In genomic region chr19:4296611-4297010, GRCm38 (mm10) we compare ENCODE assay signal across 15 mouse cellular contexts. TPM values are rescaled to one million over a fixed set of nuclear protein-coding genes. Genes with fewer than 3 reads are reported as not detected.
A peak's percentile ranks its signal among the peaks of the same experiment; 100 is the strongest.
DNase-seq lines count a peak whose midpoint lies in the region; ATAC-seq and TF ChIP-seq lines count a peak whose summit lies in the region.
"Had no signal": no experiment of that assay in that cellular context is flagged by ENCODE, and none has a peak within 500 bp of the region (broad histone marks: within the 10 kb centered on the region; RNA-seq: fewer than 3 reads in every experiment).

No protein-coding gene starts in this region.

- TF ChIP-seq CTCF in bone marrow macrophage, adult 2 months (IDR thresholded peaks at IDR 0.05; ENCODE audit: low read depth, low read length): no peak
- no peak for TF ChIP-seq CTCF in forebrain, postnatal 0 days (IDR thresholded peaks at IDR 0.05; ENCODE audit: low read depth)

- peak overlapping the region; percentile 18 for H3K27ac ChIP-seq in heart, embryonic 10.5 days
- peak overlapping the region; percentile 42; the same call in 1 of the 2 replicates for H3K27ac ChIP-seq in midbrain, embryonic 10.5 days (replicated peaks)
- H3K27ac ChIP-seq in midbrain, embryonic 16.5 days (ENCODE audit: low read length): no peak overlapping the region
- H3K27ac ChIP-seq in bone marrow macrophage, adult 2 months (ENCODE audit: insufficient read depth, low read depth, low read length): peak overlapping the region; percentile 25; the same call in 1 of the 2 replicates
- H3K27ac ChIP-seq in stomach, embryonic 15.5 days: peak overlapping the region; percentile 13
- H3K27ac ChIP-seq in forebrain, postnatal 0 days (ENCODE audit: low read depth, low read length): no peak overlapping the region
- H3K27ac ChIP-seq: hindbrain, postnatal 0 days; kidney, postnatal 0 days; liver, embryonic 14.5 days had no signal

- no peak overlapping the region for H3K4me2 ChIP-seq in midbrain, embryonic 16.5 days (ENCODE audit: low read length)
- H3K4me2 ChIP-seq in stomach, embryonic 15.5 days: no peak overlapping the region
- H3K4me2 ChIP-seq in forebrain, postnatal 0 days (ENCODE audit: low read depth): no peak overlapping the region

- ATAC-seq in midbrain, embryonic 16.5 days: no peak
- no peak for ATAC-seq in stomach, embryonic 15.5 days (ENCODE audit: insufficient read depth, low FRiP score, low read depth)
- no peak for ATAC-seq in forebrain, postnatal 0 days
- ATAC-seq: forebrain, embryonic 14.5 days; hindbrain, postnatal 0 days had no signal

- no peak for TF ChIP-seq POLR2A in bone marrow macrophage, adult 2 months (IDR thresholded peaks at IDR 0.05; ENCODE audit: borderline replicate concordance, low read depth, low read length)

- intact Hi-C loops in heart, postnatal 36 days (cut with DNase I): no loop called here

- WGBS in heart, embryonic 10.5 days: 89% methylated on average over 2 of the region's 2 CpGs
- 91% methylated on average over 2 of the region's 2 CpGs for WGBS in midbrain, embryonic 10.5 days
- WGBS in midbrain, embryonic 16.5 days: 91% methylated on average over 2 of the region's 2 CpGs
- 68% methylated on average over 2 of the region's 2 CpGs for whole genome bisulfite sequencing in stomach, embryonic 15.5 days
- 88% methylated on average over 2 of the region's 2 CpGs for WGBS in forebrain, postnatal 0 days

- H3K27me3 ChIP-seq in heart, embryonic 10.5 days (ENCODE audit: insufficient read depth, poor library complexity, severe bottlenecking): no peaks in the 10 kb centered on the region
- H3K27me3 ChIP-seq in midbrain, embryonic 10.5 days (ENCODE audit: low read depth, poor library complexity, severe bottlenecking): no peaks in the 10 kb centered on the region
- H3K27me3 ChIP-seq in midbrain, embryonic 16.5 days (ENCODE audit: control insufficient read depth, insufficient read depth, low read depth, low read length): no peaks in the 10 kb centered on the region
- H3K27me3 ChIP-seq in stomach, embryonic 15.5 days (replicated peaks): no peaks in the 10 kb centered on the region
- H3K27me3 ChIP-seq in forebrain, postnatal 0 days (ENCODE audit: insufficient read depth, low read length): no peaks in the 10 kb centered on the region

- peaks cover 45% of the 10 kb centered on the region for H3K4me1 ChIP-seq in heart, embryonic 10.5 days
- peaks cover 26% of the 10 kb centered on the region for H3K4me1 ChIP-seq in midbrain, embryonic 10.5 days
- peaks cover 12% of the 10 kb centered on the region; the same call in 1 of the 2 replicates for H3K4me1 ChIP-seq in midbrain, embryonic 16.5 days (ENCODE audit: control insufficient read depth, insufficient read depth, low read length)
- peaks cover 71% of the 10 kb centered on the region for H3K4me1 ChIP-seq in bone marrow macrophage, adult 2 months (ENCODE audit: control insufficient read depth, insufficient read depth, low read length)
- H3K4me1 ChIP-seq in stomach, embryonic 15.5 days: peaks cover 35% of the 10 kb centered on the region
- H3K4me1 ChIP-seq in forebrain, postnatal 0 days (ENCODE audit: insufficient read depth): peaks cover under 1% of the 10 kb centered on the region; the same call in 1 of the 2 replicates

- no peak overlapping the region for H3K4me3 ChIP-seq in heart, embryonic 10.5 days
- no peak overlapping the region for H3K4me3 ChIP-seq in midbrain, embryonic 10.5 days
- H3K4me3 ChIP-seq in midbrain, embryonic 16.5 days (ENCODE audit: low read depth, low read length): no peak overlapping the region
- H3K4me3 ChIP-seq in bone marrow macrophage, adult 2 months (ENCODE audit: insufficient read depth, low read length): no peak overlapping the region
- no peak overlapping the region for H3K4me3 ChIP-seq in stomach, embryonic 15.5 days (replicated peaks)
- H3K4me3 ChIP-seq in forebrain, postnatal 0 days (ENCODE audit: low read depth, low read length): no peak overlapping the region

- no peak overlapping the region for H3K9ac ChIP-seq in midbrain, embryonic 16.5 days (ENCODE audit: low read depth, low read length)
- no peak overlapping the region for H3K9ac ChIP-seq in stomach, embryonic 15.5 days
- no peak overlapping the region for H3K9ac ChIP-seq in forebrain, postnatal 0 days
- H3K9ac ChIP-seq: liver, embryonic 14.5 days had no signal

- no peak for DNase-seq in heart, embryonic 10.5 days (ENCODE audit: low spot score)
- no peak for DNase-seq in heart, postnatal 36 days
- no peak for DNase-seq in midbrain, embryonic 10.5 days (ENCODE audit: low spot score)
- DNase-seq in forebrain, postnatal 0 days: no peak
- no peak for DNase-seq in kidney, adult 8-10 months
- DNase-seq: adrenal gland, postnatal 36 days; cerebellum, adult 11 months; gastrocnemius, postnatal 10 days had no signal

- peaks cover 43% of the 10 kb centered on the region for H3K36me3 ChIP-seq in heart, embryonic 10.5 days
- H3K36me3 ChIP-seq in midbrain, embryonic 10.5 days: peaks cover 55% of the 10 kb centered on the region
- peaks cover 12% of the 10 kb centered on the region for H3K36me3 ChIP-seq in midbrain, embryonic 16.5 days (ENCODE audit: control insufficient read depth, insufficient read depth, low read length)
- H3K36me3 ChIP-seq in stomach, embryonic 15.5 days: peaks cover 9% of the 10 kb centered on the region
- peaks cover 20% of the 10 kb centered on the region for H3K36me3 ChIP-seq in forebrain, postnatal 0 days (ENCODE audit: insufficient read depth)

- no peaks in the 10 kb centered on the region for H3K9me3 ChIP-seq in heart, embryonic 10.5 days
- no peaks in the 10 kb centered on the region for H3K9me3 ChIP-seq in midbrain, embryonic 10.5 days (replicated peaks)
- no peaks in the 10 kb centered on the region for H3K9me3 ChIP-seq in midbrain, embryonic 16.5 days (replicated peaks; ENCODE audit: control insufficient read depth, low read length, poor library complexity, severe bottlenecking)
- no peaks in the 10 kb centered on the region for H3K9me3 ChIP-seq in stomach, embryonic 15.5 days
- no peaks in the 10 kb centered on the region for H3K9me3 ChIP-seq in forebrain, postnatal 0 days (ENCODE audit: low read length)

RNA-seq across cellular contexts. Expression of gene Grk2, which starts 9.4 kb away (rescaled TPM):
- polyA plus RNA-seq in heart, embryonic 10.5 days (2016; fragmentation: Nextera tagmentation; extraction: Ambion mirVana): 12.0 and 16.5 TPM in 2 replicates
- total RNA-seq in heart, postnatal 36 days (2021): 10 to 100 TPM; 47.5 to 50.4 TPM
- 12.2 and 14.2 TPM in 2 replicates for polyA plus RNA-seq in midbrain, embryonic 10.5 days (2016; fragmentation: Nextera tagmentation; extraction: Ambion mirVana)
- 24.8 and 26.8 TPM in 2 replicates for polyA plus RNA-seq in midbrain, embryonic 16.5 days (2015; fragmentation: Nextera tagmentation; extraction: Ambion mirVana)
- 250 and 278 TPM in 2 replicates for polyA plus RNA-seq in bone marrow macrophage, adult 2 months (2012; ENCODE audit: insufficient read depth, insufficient read length, missing spikeins)
- polyA plus RNA-seq in stomach, embryonic 15.5 days (2015; fragmentation: Nextera tagmentation; extraction: Ambion mirVana): 18.5 and 18.7 TPM in 2 replicates
- 129 and 136 TPM in 2 replicates for total RNA-seq in forebrain, postnatal 0 days (2014; rRNA removed)
- polyA plus RNA-seq in forebrain, postnatal 0 days (2015; fragmentation: Nextera tagmentation; extraction: Ambion mirVana): 23.6 and 24.6 TPM in 2 replicates

RNA-seq across cellular contexts. Expression of gene Ankrd13d, which starts 13.7 kb away (rescaled TPM):
- polyA plus RNA-seq in heart, embryonic 10.5 days (2016; fragmentation: Nextera tagmentation; extraction: Ambion mirVana): 1.9 and 3.6 TPM in 2 replicates
- total RNA-seq in heart, postnatal 36 days (2021): under 1 TPM; 0.51 to 0.80 TPM
- polyA plus RNA-seq in midbrain, embryonic 10.5 days (2016; fragmentation: Nextera tagmentation; extraction: Ambion mirVana): 11.7 and 12.6 TPM in 2 replicates
- 55.6 and 65.7 TPM in 2 replicates for polyA plus RNA-seq in midbrain, embryonic 16.5 days (2015; fragmentation: Nextera tagmentation; extraction: Ambion mirVana)
- 21.8 TPM in 2 replicates for polyA plus RNA-seq in bone marrow macrophage, adult 2 months (2012; ENCODE audit: insufficient read depth, insufficient read length, missing spikeins)
- 9.5 TPM in 2 replicates for polyA plus RNA-seq in stomach, embryonic 15.5 days (2015; fragmentation: Nextera tagmentation; extraction: Ambion mirVana)
- 76.6 and 87.3 TPM in 2 replicates for total RNA-seq in forebrain, postnatal 0 days (2014; rRNA removed)
- 48.7 and 55.2 TPM in 2 replicates for polyA plus RNA-seq in forebrain, postnatal 0 days (2015; fragmentation: Nextera tagmentation; extraction: Ambion mirVana)

RNA-seq across cellular contexts. Expression of gene Ssh3, which starts 27.6 kb away (rescaled TPM):
- 2.9 and 3.5 TPM in 2 replicates for polyA plus RNA-seq in heart, embryonic 10.5 days (2016; fragmentation: Nextera tagmentation; extraction: Ambion mirVana)
- total RNA-seq in heart, postnatal 36 days (2021): 1 to 10 TPM; 7.2 to 8.6 TPM
- polyA plus RNA-seq in midbrain, embryonic 10.5 days (2016; fragmentation: Nextera tagmentation; extraction: Ambion mirVana): 3.2 and 3.6 TPM in 2 replicates
- polyA plus RNA-seq in midbrain, embryonic 16.5 days (2015; fragmentation: Nextera tagmentation; extraction: Ambion mirVana): 14.7 and 19.6 TPM in 2 replicates
- polyA plus RNA-seq in bone marrow macrophage, adult 2 months (2012; ENCODE audit: insufficient read depth, insufficient read length, missing spikeins): 84.2 and 87.6 TPM in 2 replicates
- 27.6 and 32.6 TPM in 2 replicates for polyA plus RNA-seq in stomach, embryonic 15.5 days (2015; fragmentation: Nextera tagmentation; extraction: Ambion mirVana)
- 35.9 and 41.5 TPM in 2 replicates for total RNA-seq in forebrain, postnatal 0 days (2014; rRNA removed)
- polyA plus RNA-seq in forebrain, postnatal 0 days (2015; fragmentation: Nextera tagmentation; extraction: Ambion mirVana): 6.4 and 9.1 TPM in 2 replicates

Comparison
In these comparisons a context has a peak if more than half of its experiments do, and no peak if none do; other contexts are left out.
1. H3K27ac ChIP-seq: peak in heart, embryonic 10.5 days (single experiment), midbrain, embryonic 10.5 days (single experiment), bone marrow macrophage, adult 2 months (single experiment) and stomach, embryonic 15.5 days (single experiment); none in midbrain, embryonic 16.5 days (single experiment) and forebrain, postnatal 0 days (single experiment).